Mouse (Mus musculus): ENCODE measurements around the gene 9930104L06Rik.

Gene 9930104L06Rik

GRCm38 (mm10) chr4:124959062-124959461, 22.2 kb downstream of the 9930104L06Rik start:
- no peak for DNase-seq (ENCODE audit: extremely low read depth, low read depth)

- DNase-seq (ENCODE audit: extremely low read depth, low read depth): no peak
Observed at GRCm38 (mm10) chr4:124960940-124961339, 24.1 kb downstream of the 9930104L06Rik start.

GRCm38 (mm10) chr4:124962576-124962975, 25.7 kb downstream of the 9930104L06Rik start:
- DNase-seq (ENCODE audit: extremely low read depth, low read depth): no peak

- no peak for DNase-seq (ENCODE audit: extremely low read depth, low read depth)
Observed at GRCm38 (mm10) chr4:124964912-124965599, 28.2 kb downstream of the 9930104L06Rik start.

- DNase-seq (ENCODE audit: extremely low read depth, low read depth): no peak
Observed at GRCm38 (mm10) chr4:124968711-124969110, 31.9 kb downstream of the 9930104L06Rik start.

GRCm38 (mm10) chr4:124969219-124969848, 32.5 kb downstream of the 9930104L06Rik start:
- no peak for DNase-seq (ENCODE audit: extremely low read depth, low read depth)

- no peak for DNase-seq (ENCODE audit: extremely low read depth, low read depth)
Observed at GRCm38 (mm10) chr4:124970194-124970593, 33.3 kb downstream of the 9930104L06Rik start.

DNA sequence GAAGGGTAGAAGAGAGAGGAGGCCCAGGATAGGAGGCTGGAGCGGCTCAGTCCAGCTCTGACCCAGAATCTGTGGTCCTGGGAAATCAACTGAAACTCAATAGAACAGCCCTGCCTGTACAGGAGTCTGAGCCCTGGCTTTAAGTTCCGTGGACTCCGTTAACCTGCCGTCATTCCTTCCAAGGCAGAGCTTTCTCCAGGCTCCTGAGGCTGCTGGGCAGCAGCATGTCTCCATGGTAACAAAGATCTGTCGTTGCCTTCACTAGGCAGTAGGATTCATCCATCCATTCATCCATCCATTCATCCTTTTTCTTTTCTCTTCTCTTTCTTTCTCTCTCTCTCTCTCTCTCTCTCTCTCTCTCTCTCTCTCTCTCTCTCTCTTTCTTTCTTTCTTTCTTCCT, 33.8 kb downstream of the 9930104L06Rik start:
- no peak for DNase-seq (ENCODE audit: extremely low read depth, low read depth)

DNA sequence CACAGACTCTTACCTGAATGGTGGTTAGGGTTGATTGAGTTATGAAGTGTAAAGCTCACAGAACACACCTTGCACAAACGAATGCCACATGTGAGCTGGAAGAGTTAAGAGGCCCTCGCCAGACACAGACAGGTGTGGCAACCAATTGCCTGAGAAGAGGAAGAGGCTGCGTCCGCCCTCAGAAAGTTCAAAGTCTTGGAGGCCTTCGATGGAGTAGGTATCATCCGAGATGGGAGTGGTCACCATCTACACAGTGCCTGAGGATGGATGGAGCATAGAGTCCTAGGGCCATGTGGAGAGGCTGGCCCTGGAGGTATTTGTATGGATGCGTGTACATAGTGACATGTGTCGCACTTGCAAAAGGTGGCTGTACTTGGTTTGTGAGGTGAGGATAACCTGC, 34.2 kb downstream of the 9930104L06Rik start:
- no peak for DNase-seq (ENCODE audit: extremely low read depth, low read depth)

GRCm38 (mm10) chr4:124972316-124972715, 35.5 kb downstream of the 9930104L06Rik start:
- DNase-seq (ENCODE audit: extremely low read depth, low read depth): no peak

DNA sequence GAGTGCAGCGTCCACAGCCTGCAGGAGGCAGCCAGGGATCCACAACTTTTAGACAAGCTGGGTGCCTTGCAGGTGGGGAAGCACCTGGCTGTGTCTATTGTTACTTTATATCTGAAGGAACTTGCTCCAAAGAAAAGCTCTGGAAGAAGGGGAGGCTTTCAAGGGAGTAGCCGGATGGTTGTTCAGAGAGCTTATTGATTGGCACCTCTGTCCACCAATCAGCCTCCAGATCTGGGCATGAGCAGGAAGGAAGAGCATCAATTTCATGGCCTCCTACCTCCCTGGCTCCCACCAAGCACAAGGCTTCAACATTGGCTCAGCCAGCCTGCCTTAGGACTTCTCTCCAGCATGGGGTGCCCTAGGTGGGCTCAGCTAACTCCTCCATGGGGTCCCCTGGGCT, 36.4 kb downstream of the 9930104L06Rik start:
- DNase-seq (ENCODE audit: extremely low read depth, low read depth): peak; percentile 15

- DNase-seq (ENCODE audit: extremely low read depth, low read depth): no peak
Observed at GRCm38 (mm10) chr4:124978201-124978600, 41.4 kb downstream of the 9930104L06Rik start.

GRCm38 (mm10) chr4:124983893-124984526, 47.2 kb downstream of the 9930104L06Rik start:
- DNase-seq (ENCODE audit: extremely low read depth, low read depth): peak; percentile 33

GRCm38 (mm10) chr4:124984871-124985670, 48.2 kb downstream of the 9930104L06Rik start:
- DNase-seq (ENCODE audit: extremely low read depth, low read depth): no peak

DNA sequence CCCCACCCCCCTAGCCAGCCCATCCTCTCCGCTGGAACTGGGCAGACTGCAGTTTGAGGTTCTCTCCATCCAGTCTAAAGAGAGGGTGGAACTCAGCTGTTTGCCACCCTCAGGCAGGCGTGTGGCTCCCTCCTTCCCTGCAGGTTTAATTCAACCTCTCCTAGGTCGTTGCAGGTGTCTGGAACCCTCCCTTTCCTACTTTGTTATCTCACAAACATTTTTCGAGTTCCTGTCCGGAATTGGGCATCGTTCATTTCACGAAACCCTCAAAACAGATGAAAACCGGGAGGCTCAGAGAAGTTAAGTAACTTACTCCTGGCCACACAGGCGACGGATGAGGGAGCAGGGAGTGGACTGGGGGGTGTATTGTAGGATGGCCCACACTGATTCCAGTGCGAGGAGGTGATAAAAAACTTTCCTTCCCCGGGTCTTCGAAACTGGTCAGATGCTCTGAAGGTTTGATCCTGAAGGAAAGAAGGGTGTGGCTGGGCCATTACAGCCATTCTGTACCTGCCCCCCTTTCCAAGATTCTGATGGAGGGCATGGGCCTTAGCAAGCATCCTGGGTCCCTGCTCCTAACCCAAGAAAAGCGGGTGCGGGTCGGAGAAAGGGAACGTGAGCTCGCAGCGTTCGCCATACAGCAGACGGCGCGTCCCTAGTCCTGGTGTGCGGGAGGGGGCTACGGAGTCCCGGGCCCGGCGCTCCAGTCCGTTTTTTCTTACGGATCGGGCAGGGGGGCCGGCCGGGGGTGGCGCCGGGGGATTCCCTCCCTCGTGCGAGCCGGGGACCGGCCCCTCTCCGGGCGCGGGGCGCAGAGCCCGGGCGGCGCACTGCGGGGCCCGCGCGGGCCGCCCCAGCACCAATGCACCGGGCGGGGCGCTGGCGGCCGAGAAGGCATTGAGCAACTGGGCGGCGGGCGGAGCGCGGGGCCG, 49.1 kb downstream of the 9930104L06Rik start, which contains the start of gene Rspo1:
Rspo1 (plus strand) TSS at position 760 of the 932 bp plus-strand sequence.
- DNase-seq (ENCODE audit: extremely low read depth, low read depth): no peak

- DNase-seq (ENCODE audit: extremely low read depth, low read depth): no peak
Observed at GRCm38 (mm10) chr4:124986739-124987710, 50.2 kb downstream of the 9930104L06Rik start.

DNA sequence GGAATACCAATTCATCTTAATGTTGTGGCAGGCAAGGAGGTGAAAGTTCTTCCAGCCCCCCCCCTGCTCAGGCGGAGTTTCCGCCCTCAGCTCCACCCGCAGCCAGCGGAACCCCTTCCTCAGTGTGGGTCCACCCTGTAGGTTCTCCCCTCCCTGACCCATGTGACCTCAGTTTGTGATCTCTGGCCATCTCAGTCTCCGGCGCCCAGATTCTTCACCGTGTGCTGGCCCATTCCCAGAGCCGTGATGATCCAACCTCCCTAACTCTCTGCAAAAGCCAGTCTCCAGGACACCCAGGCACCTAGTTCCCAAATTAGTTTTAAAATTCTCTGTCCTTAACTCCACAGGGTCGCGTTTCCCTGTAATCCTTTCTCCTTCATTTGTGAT, 50.9 kb downstream of the 9930104L06Rik start:
- no peak for DNase-seq (ENCODE audit: extremely low read depth, low read depth)

GRCm38 (mm10) chr4:124988382-124988781, 51.5 kb downstream of the 9930104L06Rik start:
- no peak for DNase-seq (ENCODE audit: extremely low read depth, low read depth)

GRCm38 (mm10) chr4:124989787-124990253, 53.0 kb downstream of the 9930104L06Rik start:
- DNase-seq (ENCODE audit: extremely low read depth, low read depth): no peak

Measured in MEL-GATA-1-ER (cell line).